Mouse (Mus musculus) mature B cell (primary cell): ENCODE results near the gene Six2.

Source experiments
- in situ Hi-C: fragments of 300-500 bp; cut with MboI; formaldehyde crosslinking; loops from 2 replicates; pipeline ENCODE4 v1.14.3; 2019

The Six2 gene

DNA sequence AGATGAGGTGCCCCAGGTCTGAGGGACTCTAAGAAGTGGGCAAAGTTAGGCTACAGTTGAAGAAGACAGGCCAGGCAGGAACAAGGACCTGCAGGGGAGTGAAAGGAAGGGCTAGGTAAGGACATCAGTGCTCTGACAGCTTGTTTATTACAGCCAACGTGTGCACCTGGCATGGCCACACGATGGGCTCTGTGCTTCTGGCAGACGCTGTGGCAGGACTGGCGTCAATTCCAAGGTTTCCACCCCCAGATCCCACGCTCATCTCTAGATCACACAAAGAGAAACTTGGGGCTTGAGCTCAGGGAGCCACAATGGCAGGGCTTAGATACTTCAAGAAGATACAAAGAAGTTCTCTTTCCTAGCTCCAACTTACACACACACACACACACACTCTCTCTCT lies 26.6 kb downstream of the Six2 start:
- in situ Hi-C loops, result loop anchor here (25.0 kb wide), 1 partner anchor 401 kb away; no protein-coding TSS in a partner anchor

DNA sequence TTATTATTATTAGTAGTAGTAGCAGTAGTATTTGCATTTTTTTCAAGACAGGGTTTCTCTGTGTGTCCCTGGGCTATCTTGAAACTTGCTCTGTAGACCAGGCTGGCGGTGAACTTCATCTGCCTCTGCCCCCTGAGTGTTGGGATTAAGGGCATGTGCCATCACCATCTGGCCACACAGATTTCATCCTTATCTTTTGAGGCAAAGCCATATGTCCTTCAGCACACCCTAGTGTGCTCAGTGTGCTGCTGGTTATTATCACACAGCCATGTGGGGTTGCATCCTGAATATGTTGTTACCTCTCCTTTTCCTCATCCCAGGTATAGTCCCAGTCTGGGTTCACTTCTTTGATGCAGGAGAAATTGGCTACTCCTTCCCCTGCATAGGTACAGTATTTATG lies 28.1 kb downstream of the Six2 start:
- in situ Hi-C loops, result loop anchor here (25.0 kb wide), 1 partner anchor 402 kb away; no protein-coding TSS in a partner anchor

DNA sequence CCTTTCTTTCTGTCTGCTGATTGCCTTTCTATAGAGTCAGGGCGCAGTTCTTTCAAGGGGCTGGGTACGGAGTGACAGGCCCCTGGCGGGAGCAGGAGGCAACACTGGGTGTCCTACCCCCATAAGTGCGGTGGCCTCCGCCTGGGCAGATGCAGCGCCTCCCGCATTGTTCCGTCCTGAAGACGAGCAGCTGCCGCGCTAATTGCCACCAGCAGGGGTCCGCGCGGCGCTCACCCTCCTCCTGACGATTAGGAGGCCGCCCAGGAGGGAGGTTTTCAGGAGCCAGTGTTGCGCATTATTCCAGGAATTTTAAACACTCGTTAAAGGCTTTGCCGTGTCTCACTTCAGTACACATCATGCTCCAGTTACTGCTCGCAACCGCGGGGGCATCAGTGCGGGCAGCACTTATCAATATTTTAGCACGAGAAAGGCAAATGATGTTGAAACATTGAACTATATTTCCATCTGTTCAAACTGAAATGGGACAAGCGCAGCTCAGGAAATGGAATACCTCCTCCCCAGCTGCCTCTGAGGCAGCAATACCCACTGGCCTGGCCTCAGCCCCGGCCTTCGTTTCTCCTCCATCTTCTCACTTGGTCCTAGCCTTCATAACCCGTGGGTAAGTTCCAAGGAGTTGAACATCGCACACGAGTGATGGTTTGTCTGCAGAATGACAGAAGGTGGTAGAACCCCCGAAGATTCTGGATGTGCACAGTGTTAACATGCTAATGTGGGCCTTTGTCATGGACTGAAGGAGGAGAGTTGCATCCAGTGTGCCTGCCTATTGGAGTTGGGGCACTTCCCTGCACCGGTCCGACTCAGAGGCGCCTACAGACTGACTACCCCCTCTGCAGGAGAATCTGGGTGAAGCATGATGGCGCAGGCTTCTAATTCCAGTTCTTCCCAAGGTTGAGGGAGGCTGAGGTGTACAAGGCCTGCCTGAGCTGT lies 42.1 kb downstream of the Six2 start:
- in situ Hi-C loops, result loop anchor here (25.0 kb wide), 1 partner anchor 459 kb away; no protein-coding TSS in a partner anchor

DNA sequence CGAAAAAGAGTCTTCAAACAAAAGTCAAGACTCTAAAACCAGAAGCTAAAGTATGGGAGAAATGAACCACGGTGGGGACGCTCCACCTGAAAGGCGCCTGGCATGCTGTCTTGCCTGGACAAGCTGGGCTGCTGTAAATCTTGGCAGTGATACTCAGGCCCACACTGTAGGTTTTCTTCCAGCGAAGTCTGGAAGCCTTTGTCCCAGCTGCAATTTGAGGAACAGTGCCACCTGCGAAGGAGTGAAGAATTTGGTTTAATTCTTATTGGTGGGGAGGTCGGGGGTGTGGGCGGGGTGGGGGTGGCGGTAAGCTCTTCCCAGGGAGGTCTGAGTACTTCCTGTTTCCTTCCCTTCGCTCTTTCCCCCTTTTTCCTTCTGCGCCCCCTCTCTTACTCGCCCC lies 42.8 kb downstream of the Six2 start:
- in situ Hi-C loops, result loop anchor here (25.0 kb wide), 1 partner anchor 458 kb away; no protein-coding TSS in a partner anchor

DNA sequence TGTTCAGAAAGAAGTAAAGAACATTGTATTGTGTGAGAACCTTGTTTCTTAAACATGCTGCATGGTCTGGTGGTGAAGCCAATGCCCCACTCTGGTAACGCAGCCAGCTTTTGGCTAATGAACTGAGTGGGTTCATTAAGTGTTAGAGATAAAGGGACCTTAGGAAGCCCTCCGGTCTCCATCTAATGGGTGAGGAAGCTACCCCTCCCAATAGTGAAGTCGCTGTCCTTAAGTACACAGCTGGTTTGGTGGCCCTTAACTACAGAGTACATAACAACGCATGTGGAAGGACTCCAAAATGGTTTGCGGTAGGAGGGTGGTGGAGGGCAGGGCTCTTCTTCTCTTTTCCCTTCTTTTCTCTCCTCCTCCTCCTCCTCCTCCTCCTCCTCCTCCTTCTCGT lies 50.2 kb downstream of the Six2 start:
- in situ Hi-C loops, result loop anchor here (10.0 to 25.0 kb wide), 2 partner anchors 451 to 803 kb away; no protein-coding TSS in a partner anchor
